ENCODE assay signal across 8 mouse cellular contexts in the genomic region with DNA sequence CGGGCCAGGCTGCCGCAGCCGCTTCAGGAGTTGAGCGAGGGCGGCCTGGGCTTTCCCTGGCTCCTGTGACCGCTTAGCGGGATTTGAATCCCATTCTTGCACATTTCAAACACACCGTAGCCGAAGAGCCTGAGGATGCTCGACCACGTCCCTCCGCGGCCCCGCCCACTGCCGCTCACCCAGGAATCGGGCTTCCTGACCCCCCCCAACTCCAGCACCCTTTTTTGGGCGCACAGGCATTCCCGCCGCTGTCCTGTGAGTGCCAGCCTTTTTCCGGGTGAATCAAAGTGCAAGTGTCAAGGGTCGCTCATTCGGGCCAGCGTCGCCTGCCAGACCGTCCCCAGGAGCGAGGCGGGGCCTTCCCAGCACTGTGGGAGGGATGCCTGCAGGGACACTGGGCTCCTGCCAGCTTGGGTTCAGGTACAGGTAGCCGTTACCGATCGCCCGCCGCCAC. TPM values are rescaled to one million over a fixed set of nuclear protein-coding genes. Genes with fewer than 3 reads are reported as not detected.
DNase-seq lines count a peak whose midpoint lies in the region; ATAC-seq and TF ChIP-seq lines count a peak whose summit lies in the region.

No protein-coding gene starts in this region.

- H3K4me3 ChIP-seq in heart, embryonic 14.5 days (ENCODE audit: control insufficient read depth in 1 of 2, insufficient read depth in 1 of 2, low read depth in 1 of 2, low read length in 2 of 2) = peak overlapping the region; percentile 65 to 89
- peak overlapping the region; percentile 96 for H3K4me3 ChIP-seq in stomach, postnatal 0 days (ENCODE audit: low read depth, low read length)

- H3K27me3 ChIP-seq in heart, embryonic 14.5 days (ENCODE audit: control insufficient read depth, insufficient read depth, low read length) = no peaks in the 10 kb centered on the region
- H3K27me3 ChIP-seq in stomach, postnatal 0 days (ENCODE audit: control insufficient read depth, insufficient read depth, low read length) = no peaks in the 10 kb centered on the region

- no peaks in the 10 kb centered on the region for H3K9me3 ChIP-seq in heart, embryonic 14.5 days (ENCODE audit: control insufficient read depth, low read length)
- H3K9me3 ChIP-seq in stomach, postnatal 0 days (ENCODE audit: control insufficient read depth, low read length) = no peaks in the 10 kb centered on the region

- no peak for TF ChIP-seq EP300 in stomach, postnatal 0 days (optimal IDR thresholded peaks at IDR 0.05)

- 2% methylated on average over 32 of the region's 32 CpGs for WGBS in heart, embryonic 14.5 days
- WGBS in stomach, postnatal 0 days = under 1% methylated on average over 32 of the region's 32 CpGs

- TF ChIP-seq CTCF in stomach, postnatal 0 days (IDR thresholded peaks at IDR 0.05; ENCODE audit: low read depth) = no peak

- no peak for ATAC-seq in heart, embryonic 14.5 days (ENCODE audit: insufficient number of reproducible peaks, insufficient read depth, low FRiP score, low read depth)
- ATAC-seq in megakaryocyte, adult 5-6 weeks (ENCODE audit: poor library complexity, severe bottlenecking) = peak; percentile 23
- 0 out of 2 replicates have a peak, but pooled peaks have one; percentile 3 for ATAC-seq in stomach, postnatal 0 days (ENCODE audit: low FRiP score, low TSS enrichment)

- peak overlapping the region; percentile 95 for H3K4me2 ChIP-seq in heart, embryonic 14.5 days (ENCODE audit: low read length)
- peak overlapping the region; percentile 89 for H3K4me2 ChIP-seq in stomach, postnatal 0 days (replicated peaks; ENCODE audit: low read depth)

- peak overlapping the region; percentile 17 to 80; a peak in 3 of 4 replicates for H3K27ac ChIP-seq in heart, embryonic 14.5 days (replicated peaks in 1 of 2; ENCODE audit: control insufficient read depth in 1 of 2, insufficient read depth in 1 of 2, low read depth in 2 of 2, low read length in 2 of 2)
- H3K27ac ChIP-seq in stomach, postnatal 0 days (replicated peaks) = peak overlapping the region; percentile 91

- DNase-seq in A20 (ENCODE audit: low read depth, low spot score) (peak; percentile 59), R1 (ENCODE audit: low read depth, low spot score) (peak; percentile 62)
- peak; percentile 50 for DNase-seq in embryo, embryonic 11 days
- peak; percentile 83 for DNase-seq in kidney, postnatal 14 days
- DNase-seq in stomach, postnatal 0 days (ENCODE audit: low spot score) = peak; percentile 59
- no peak for DNase-seq in ovary, postnatal 10 days (ENCODE audit: low spot score)

- peaks cover 4 to 24% of the 10 kb centered on the region in 2 experiments for H3K4me1 ChIP-seq in heart, embryonic 14.5 days (ENCODE audit: control insufficient read depth in 2 of 2, insufficient read depth in 2 of 2, low read length in 2 of 2)
- peaks cover 2% of the 10 kb centered on the region; the same call in 1 of the 2 replicates for H3K4me1 ChIP-seq in stomach, postnatal 0 days (replicated peaks; ENCODE audit: control insufficient read depth, insufficient read depth)

- peaks cover 29% of the 10 kb centered on the region for H3K36me3 ChIP-seq in heart, embryonic 14.5 days (ENCODE audit: control insufficient read depth, insufficient read depth, low read length)
- H3K36me3 ChIP-seq in stomach, postnatal 0 days (ENCODE audit: control insufficient read depth, insufficient read depth, low read length) = no peaks in the 10 kb centered on the region

- H3K9ac ChIP-seq in heart, embryonic 14.5 days (ENCODE audit: low read length) = peak overlapping the region; percentile 93
- peak overlapping the region; percentile 91 for H3K9ac ChIP-seq in stomach, postnatal 0 days (ENCODE audit: low read length)

RNA-seq across cellular contexts. Expression of a gene that starts 11.2 kb away (rescaled TPM):
- 11.7 and 11.9 TPM in 2 replicates for polyA plus RNA-seq in heart, embryonic 14.5 days (2014; fragmentation: Nextera tagmentation; extraction: Ambion mirVana)
- 9.0 and 11.3 TPM in 2 replicates for total RNA-seq in megakaryocyte, adult 5-6 weeks (2015)
- 6.3 and 10.3 TPM in 2 replicates for total RNA-seq in megakaryocyte, adult 5-6 weeks (2017)
- polyA plus RNA-seq in stomach, postnatal 0 days (2015; fragmentation: Nextera tagmentation; extraction: Ambion mirVana) = 9.4 and 11.3 TPM in 2 replicates

RNA-seq across cellular contexts. Expression of a gene that starts 11.5 kb away (rescaled TPM):
- 67.1 and 68.5 TPM in 2 replicates for polyA plus RNA-seq in heart, embryonic 14.5 days (2014; fragmentation: Nextera tagmentation; extraction: Ambion mirVana)
- total RNA-seq in megakaryocyte, adult 5-6 weeks (2015) = 59.7 and 61.7 TPM in 2 replicates
- total RNA-seq in megakaryocyte, adult 5-6 weeks (2017) = 36.3 and 37.8 TPM in 2 replicates
- polyA plus RNA-seq in stomach, postnatal 0 days (2015; fragmentation: Nextera tagmentation; extraction: Ambion mirVana) = 44.6 and 47.6 TPM in 2 replicates

RNA-seq across cellular contexts. Expression of a gene that starts 34.1 kb away (rescaled TPM):
- 11.8 and 12.5 TPM in 2 replicates for polyA plus RNA-seq in heart, embryonic 14.5 days (2014; fragmentation: Nextera tagmentation; extraction: Ambion mirVana)
- 0.40 and 1.8 TPM in 2 replicates for total RNA-seq in megakaryocyte, adult 5-6 weeks (2015)
- total RNA-seq in megakaryocyte, adult 5-6 weeks (2017) = 0.40 TPM in 1 of 2 replicates, not detected in the other
- polyA plus RNA-seq in stomach, postnatal 0 days (2015; fragmentation: Nextera tagmentation; extraction: Ambion mirVana) = 6.9 and 8.3 TPM in 2 replicates
